Mouse (Mus musculus): Measurements from ENCODE around the gene Xkr7. TPM values are rescaled to one million over a fixed set of nuclear protein-coding genes. Genes with fewer than 3 reads are reported as not detected.
A peak's percentile ranks its signal among the peaks of the same experiment; 100 is the strongest.

The Xkr7 gene
- 0.12 TPM in 1 of 2 replicates, not detected in the other for polyA plus RNA-seq (2015; fragmentation: Nextera tagmentation; extraction: Ambion mirVana)

GRCm38 (mm10) chr2:153031126-153032082, at the start of gene Xkr7:
TSS of gene Xkr7 (plus strand) at chr2:153031852.
- 1% methylated on average over 45 of the region's 54 CpGs for WGBS
- Histone ChIP-seq H3K4me2 (peak within 1 kb of the TSS; percentile 89), H3K4me3 (peak within 1 kb of the TSS; percentile 50), H3K4me1 (peaks cover 10% of the 10 kb centered on the region), H3K9me3 (no peaks in the 10 kb centered on the region), H3K9ac (no peak within 1 kb of the TSS), H3K36me3 (no peaks in the 10 kb centered on the region), H3K27ac (no peak within 1 kb of the TSS), H3K27me3 (peaks cover 74% of the 10 kb centered on the region)
- ATAC-seq (ENCODE audit: insufficient number of reproducible peaks, insufficient read depth, low FRiP score, low TSS enrichment, low read depth) = no peak

DNA sequence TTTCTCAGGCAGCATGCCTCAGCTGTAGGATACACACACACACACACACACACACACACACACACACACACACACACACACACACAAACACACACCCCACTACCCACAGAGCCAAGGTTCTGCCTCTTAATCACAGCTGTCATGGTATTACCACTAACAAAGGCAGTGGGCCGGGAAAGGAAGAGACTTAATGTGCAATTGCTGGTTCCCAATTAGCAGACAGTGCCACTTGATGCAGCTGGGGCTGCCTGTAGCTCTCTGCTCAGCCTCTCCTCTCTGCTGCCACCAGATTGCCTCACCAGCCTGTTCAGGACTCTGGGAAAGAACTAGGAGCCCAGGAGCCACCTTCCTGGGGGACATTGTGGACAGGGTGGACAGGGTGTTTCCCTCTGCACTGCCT, 46.1 kb upstream of the Xkr7 start:
- H3K36me3 ChIP-seq = no peaks in the 10 kb centered on the region
- 12% methylated on average over 1 of the region's 1 CpGs for whole genome bisulfite sequencing
- H3K4me1 ChIP-seq = no peaks in the 10 kb centered on the region
- no peak for ATAC-seq (ENCODE audit: insufficient number of reproducible peaks, insufficient read depth, low FRiP score, low TSS enrichment, low read depth)
- no peak overlapping the region for H3K4me2 ChIP-seq
- H3K4me3 ChIP-seq = no peak overlapping the region
- no peak overlapping the region for H3K9ac ChIP-seq
- H3K27me3 ChIP-seq = no peaks in the 10 kb centered on the region; the same call in 1 of the 2 replicates
- no peaks in the 10 kb centered on the region for H3K9me3 ChIP-seq
- no peak overlapping the region for H3K27ac ChIP-seq

DNA sequence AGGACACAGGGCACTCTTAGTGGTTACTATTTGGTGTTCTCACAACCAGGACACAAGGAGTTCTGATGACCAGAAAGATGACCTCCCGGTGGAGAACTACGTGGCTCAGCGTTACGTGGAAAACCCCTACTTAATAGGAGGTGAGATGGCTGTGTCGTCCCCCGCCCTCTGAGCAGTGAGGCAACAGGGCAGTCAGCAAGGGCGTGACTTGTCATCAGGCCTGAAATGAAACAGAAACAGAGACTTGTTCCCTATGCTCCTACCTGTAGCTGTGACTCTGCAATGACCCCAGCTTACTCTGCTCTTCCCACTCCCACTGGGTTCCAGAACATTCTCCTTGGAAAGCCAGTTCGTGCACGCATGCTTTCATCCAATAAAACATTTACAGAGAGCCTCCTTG, 40.1 kb upstream of the Xkr7 start:
- no peaks in the 10 kb centered on the region for H3K36me3 ChIP-seq
- 88% methylated on average over 9 of the region's 9 CpGs for WGBS
- H3K9me3 ChIP-seq = no peaks in the 10 kb centered on the region

GRCm38 (mm10) chr2:152997046-152997445, 34.6 kb upstream of the Xkr7 start:
- no peaks in the 10 kb centered on the region for H3K4me1 ChIP-seq
- H3K27me3 ChIP-seq = no peaks in the 10 kb centered on the region
- H3K4me2 ChIP-seq = no peak overlapping the region
- no peak for ATAC-seq (ENCODE audit: insufficient number of reproducible peaks, insufficient read depth, low FRiP score, low TSS enrichment, low read depth)
- no peaks in the 10 kb centered on the region for H3K36me3 ChIP-seq
- H3K27ac ChIP-seq = no peak overlapping the region
- H3K9ac ChIP-seq = no peak overlapping the region
- H3K4me3 ChIP-seq = no peak overlapping the region
- no peaks in the 10 kb centered on the region for H3K9me3 ChIP-seq
- 53% methylated on average over 4 of the region's 4 CpGs for WGBS

More for the DNA sequence above, 40.1 kb upstream of the Xkr7 start:
- H3K4me3 ChIP-seq = no peak overlapping the region
- ATAC-seq (ENCODE audit: insufficient number of reproducible peaks, insufficient read depth, low FRiP score, low TSS enrichment, low read depth) = no peak
- no peak overlapping the region for H3K9ac ChIP-seq
- H3K4me2 ChIP-seq = no peak overlapping the region
- no peaks in the 10 kb centered on the region for H3K27me3 ChIP-seq
- no peaks in the 10 kb centered on the region for H3K4me1 ChIP-seq
- no peak overlapping the region for H3K27ac ChIP-seq

DNA sequence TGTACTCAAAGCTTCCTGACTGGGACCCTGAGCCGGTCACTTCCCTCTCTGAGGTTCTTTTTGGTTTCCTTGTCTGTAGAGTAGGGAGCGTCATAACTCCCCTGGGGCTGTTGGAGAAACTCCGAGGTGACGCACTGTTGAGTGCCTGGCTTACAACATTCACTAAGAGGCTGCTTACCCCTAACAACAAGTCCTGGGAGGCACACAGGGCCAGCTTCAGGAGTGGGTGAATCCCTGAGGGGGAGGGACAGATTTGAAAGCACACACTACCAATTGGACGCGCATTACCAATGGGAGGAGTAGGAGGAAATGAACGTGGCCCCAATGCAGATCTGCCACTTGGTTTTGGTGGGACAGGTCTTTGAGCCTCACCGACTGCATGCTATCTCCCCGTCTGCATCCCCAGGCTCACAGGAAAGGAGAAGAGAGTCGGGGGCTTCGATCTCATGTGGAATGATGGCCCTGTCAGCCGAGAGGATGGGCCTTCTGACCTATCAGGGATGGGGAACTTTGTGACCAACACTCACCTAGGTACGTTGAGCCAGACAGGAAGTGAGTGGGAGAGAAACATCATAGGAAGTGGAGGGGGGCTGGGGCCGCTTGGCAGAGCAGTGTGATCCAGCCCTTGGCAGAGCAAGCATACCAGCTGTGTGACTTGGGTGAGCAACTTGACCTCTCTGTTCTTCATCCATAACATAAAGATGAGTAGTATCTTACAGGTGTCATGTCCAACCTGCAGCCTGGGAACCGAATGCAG, 29.0 kb upstream of the Xkr7 start:
- 74% methylated on average over 15 of the region's 15 CpGs for WGBS
- H3K27me3 ChIP-seq = no peaks in the 10 kb centered on the region
- no peak overlapping the region for H3K27ac ChIP-seq
- no peak for ATAC-seq (ENCODE audit: insufficient number of reproducible peaks, insufficient read depth, low FRiP score, low TSS enrichment, low read depth)
- H3K9me3 ChIP-seq = no peaks in the 10 kb centered on the region
- no peak overlapping the region for H3K4me2 ChIP-seq
- no peak overlapping the region for H3K9ac ChIP-seq
- H3K4me1 ChIP-seq = no peaks in the 10 kb centered on the region
- no peak overlapping the region for H3K4me3 ChIP-seq
- peaks cover 8% of the 10 kb centered on the region for H3K36me3 ChIP-seq

- Histone ChIP-seq H3K9me3 (no peaks in the 10 kb centered on the region), H3K4me2 (no peak overlapping the region), H3K27me3 (no peaks in the 10 kb centered on the region), H3K4me1 (no peaks in the 10 kb centered on the region), H3K4me3 (no peak overlapping the region), H3K36me3 (peaks cover 19% of the 10 kb centered on the region), H3K9ac (no peak overlapping the region), H3K27ac (no peak overlapping the region)
- 58% methylated on average over 13 of the region's 13 CpGs for WGBS
- ATAC-seq (ENCODE audit: insufficient number of reproducible peaks, insufficient read depth, low FRiP score, low TSS enrichment, low read depth) = no peak
These were observed 27.8 kb upstream of the Xkr7 start for GRCm38 (mm10) chr2:153003681-153004338.

GRCm38 (mm10) chr2:153005981-153006380, 25.7 kb upstream of the Xkr7 start:
- Histone ChIP-seq H3K4me2 (no peak overlapping the region), H3K27ac (no peak overlapping the region), H3K36me3 (peaks cover 41% of the 10 kb centered on the region), H3K4me1 (no peaks in the 10 kb centered on the region), H3K4me3 (no peak overlapping the region), H3K9me3 (no peaks in the 10 kb centered on the region), H3K27me3 (no peaks in the 10 kb centered on the region), H3K9ac (no peak overlapping the region)
- WGBS = 86% methylated on average over 3 of the region's 3 CpGs
- ATAC-seq (ENCODE audit: insufficient number of reproducible peaks, insufficient read depth, low FRiP score, low TSS enrichment, low read depth) = no peak

DNA sequence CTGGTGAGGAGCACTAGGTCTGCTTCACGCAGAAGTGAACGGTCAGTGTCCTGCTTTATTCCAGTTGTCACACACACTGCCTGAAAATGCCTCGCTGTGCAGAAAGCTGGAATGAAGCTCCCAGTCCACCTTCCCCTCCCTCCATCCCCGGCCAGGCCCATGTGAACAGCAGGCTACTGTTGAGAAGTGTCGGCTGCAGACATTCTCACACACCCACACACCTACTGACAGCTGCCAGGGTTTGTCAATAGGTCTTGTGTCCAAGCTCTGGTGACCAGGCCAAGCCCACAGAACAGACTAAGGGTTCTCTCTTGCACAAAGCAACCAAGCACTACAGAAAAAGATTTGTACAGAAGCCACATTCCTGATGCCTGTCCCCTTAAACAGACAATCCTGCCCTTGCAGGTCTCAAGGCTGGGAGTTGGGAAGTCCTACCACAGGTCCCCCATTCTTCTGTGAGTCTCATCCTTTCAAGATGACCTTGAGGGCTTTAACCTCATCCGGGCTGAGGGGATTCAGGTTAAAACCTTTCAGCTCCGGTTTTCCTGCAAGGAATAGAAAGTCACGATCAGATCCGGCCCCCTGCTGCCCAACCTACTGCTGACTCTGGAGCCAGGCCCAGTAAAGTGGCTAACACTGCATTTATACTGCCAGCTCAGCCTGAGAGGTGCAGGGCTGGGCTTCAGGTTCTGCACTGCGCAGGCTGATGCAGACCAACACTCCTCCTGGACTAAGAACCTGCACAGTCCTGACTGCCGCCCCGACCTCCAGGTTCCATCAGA, 22.3 kb upstream of the Xkr7 start:
- ATAC-seq (ENCODE audit: insufficient number of reproducible peaks, insufficient read depth, low FRiP score, low TSS enrichment, low read depth) = no peak
- H3K27me3 ChIP-seq = no peaks in the 10 kb centered on the region
- H3K36me3 ChIP-seq = peaks cover 62% of the 10 kb centered on the region

GRCm38 (mm10) chr2:153013724-153014515, 17.7 kb upstream of the Xkr7 start:
- H3K27ac ChIP-seq = no peak overlapping the region
- peaks cover 10% of the 10 kb centered on the region for H3K4me1 ChIP-seq
- H3K9ac ChIP-seq = peak overlapping the region; percentile 89
- ATAC-seq (ENCODE audit: insufficient number of reproducible peaks, insufficient read depth, low FRiP score, low TSS enrichment, low read depth) = no peak
- H3K4me3 ChIP-seq = peak overlapping the region; percentile 85
- H3K36me3 ChIP-seq = peaks cover 42% of the 10 kb centered on the region
- H3K4me2 ChIP-seq = peak overlapping the region; percentile 89
- 0 out of 2 replicates have a peak, but pooled peaks cover 4% of the 10 kb centered on the region for H3K27me3 ChIP-seq
- no peaks in the 10 kb centered on the region for H3K9me3 ChIP-seq
- 91% methylated on average over 11 of the region's 11 CpGs for WGBS

More for the DNA sequence above, 22.3 kb upstream of the Xkr7 start:
- H3K9me3 ChIP-seq = no peaks in the 10 kb centered on the region
- H3K4me1 ChIP-seq = peaks cover 7% of the 10 kb centered on the region
- H3K4me2 ChIP-seq = no peak overlapping the region
- H3K27ac ChIP-seq = no peak overlapping the region
- no peak overlapping the region for H3K9ac ChIP-seq
- WGBS = 90% methylated on average over 12 of the region's 12 CpGs
- no peak overlapping the region for H3K4me3 ChIP-seq

Measured in embryonic facial prominence, embryonic 13.5 days (tissue).